Mouse (Mus musculus) spleen, postnatal 4 days (tissue): ENCODE results near the gene Gm28036.
"Not testable (repeated sequence)": the region's sequence is repeated elsewhere in the genome, so short reads cannot be mapped to it uniquely, and the experiment has no call there.

Experiments used
- DNase-seq, 2 experiments: peaks; one replicate each; pipeline ENCODE4 v3.0.0; 2022; ENCODE audit warnings: low spot score in 2 of 2

Gene Gm28036

DNA sequence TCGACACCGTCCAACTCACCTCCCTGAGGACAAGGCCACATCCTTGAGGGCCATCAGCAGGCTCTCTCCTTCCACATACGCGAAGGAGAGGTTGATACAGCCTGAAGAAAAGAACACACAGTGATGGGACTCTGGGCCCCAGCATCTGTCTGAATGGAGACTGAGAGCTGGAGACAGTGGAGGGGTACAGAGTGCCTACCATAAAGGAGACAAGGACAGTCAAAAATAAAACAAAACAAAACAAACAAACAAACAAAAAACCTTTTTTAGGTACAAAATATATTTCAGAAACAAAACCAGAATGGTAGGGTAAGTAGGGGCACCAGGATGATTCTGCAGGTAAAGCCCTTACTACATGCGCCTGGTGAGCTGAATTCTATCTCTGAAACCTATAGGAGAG lies at the start of gene Gm28036:
Gene Gm28036 (minus strand): TSS at position 101 of the 400 bp plus-strand sequence.
- DNase-seq = no peak

- DNase-seq = no peak
These were observed 39.7 kb upstream of the Gm28036 start for GRCm38 (mm10) chr2:156166557-156166956.

- no peak for DNase-seq
These were observed 38.6 kb upstream of the Gm28036 start for GRCm38 (mm10) chr2:156165478-156165877.

- DNase-seq = no peak
These were observed 24.6 kb upstream of the Gm28036 start for GRCm38 (mm10) chr2:156151538-156151937.

GRCm38 (mm10) chr2:156147316-156147915 lies 20.5 kb upstream of the Gm28036 start:
- DNase-seq = no peak

DNA sequence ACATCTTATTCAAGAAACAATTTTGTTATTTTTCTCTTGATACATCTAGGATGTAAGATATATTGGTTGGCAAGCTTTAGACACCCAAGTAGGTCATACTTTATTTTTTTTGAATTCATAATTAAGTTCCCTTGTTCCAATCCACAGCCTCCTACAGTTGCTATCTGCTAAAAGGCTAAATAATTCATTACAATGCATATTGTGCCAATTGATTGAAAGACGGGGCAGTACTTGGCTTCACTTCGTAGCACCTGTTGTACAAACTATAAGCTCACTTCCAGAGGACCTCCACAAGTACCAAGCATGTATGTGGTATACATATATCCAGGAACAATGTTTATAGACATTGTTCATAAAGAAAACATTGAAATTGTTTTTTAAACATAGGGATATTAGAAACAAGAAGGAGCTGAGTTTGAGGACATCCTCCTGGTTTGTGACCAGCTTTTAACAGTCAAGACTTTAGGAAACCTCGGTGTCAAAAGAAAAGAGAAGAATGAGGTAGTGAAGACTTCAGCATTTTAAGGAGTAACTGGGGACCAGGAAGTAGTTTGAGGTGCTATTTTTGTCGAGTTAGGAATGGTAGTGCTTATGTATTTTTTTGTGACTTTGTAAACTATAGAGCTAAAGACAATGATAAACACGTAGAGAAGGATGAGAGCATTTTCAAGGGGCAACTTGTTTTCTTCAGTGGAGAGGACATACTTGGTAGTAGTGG lies 19.5 kb upstream of the Gm28036 start:
- DNase-seq = no peak

DNA sequence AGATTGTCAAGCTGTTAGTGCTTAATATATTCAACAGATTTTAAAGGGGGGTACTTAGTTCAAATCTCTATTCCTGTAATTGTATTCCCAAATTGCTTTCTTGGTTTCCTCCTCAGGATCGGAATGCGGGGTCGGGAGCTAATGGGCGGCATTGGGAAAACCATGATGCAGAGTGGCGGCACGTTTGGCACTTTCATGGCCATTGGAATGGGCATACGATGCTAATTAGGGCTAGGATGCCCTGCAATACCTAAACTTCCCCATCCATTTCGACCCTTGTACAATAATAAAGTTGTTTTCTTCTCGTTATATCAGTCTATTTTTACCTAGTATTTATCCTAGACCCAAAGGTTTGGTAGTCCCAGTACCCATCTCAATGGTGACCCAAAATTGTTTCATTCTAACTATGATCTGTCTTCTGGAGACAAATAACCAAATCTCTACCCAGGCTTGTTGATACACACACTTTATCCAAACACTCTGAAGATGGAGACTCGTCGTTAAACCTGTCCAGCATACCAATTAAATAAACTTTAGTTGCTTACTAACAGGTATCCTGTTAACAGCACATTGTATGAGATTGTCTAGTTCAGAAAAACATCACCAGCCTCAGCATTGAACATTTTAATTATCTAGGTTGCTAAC lies 18.7 kb upstream of the Gm28036 start:
- no peak for DNase-seq

- DNase-seq = peak; percentile 89 to 93
These were observed 17.2 kb upstream of the Gm28036 start, which contains the start of the genes Romo1 and Nfs1 for GRCm38 (mm10) chr2:156143953-156144724. Romo1 (plus strand) TSS chr2:156144039. Nfs1 (minus strand) TSS chr2:156144186.

DNA sequence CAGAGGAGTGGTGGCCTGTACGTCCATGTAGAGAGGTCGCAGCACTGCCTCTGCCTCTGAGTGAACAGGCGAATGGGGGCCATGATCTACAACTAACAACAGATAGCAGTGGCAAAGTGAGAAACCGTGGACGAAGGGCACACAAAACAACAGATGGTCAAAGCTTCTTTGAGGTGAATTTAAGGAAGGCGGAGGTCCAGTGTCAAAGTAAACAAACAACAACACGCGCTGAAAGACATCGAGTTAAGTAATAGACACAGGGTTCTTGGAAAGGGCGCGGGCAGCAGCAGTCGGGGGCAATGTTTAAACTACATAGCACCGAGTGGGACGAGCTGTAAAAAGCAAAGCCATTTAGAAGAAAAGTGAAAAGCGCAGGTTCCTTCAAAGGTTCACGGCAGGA lies 16.5 kb upstream of the Gm28036 start:
- no peak for DNase-seq

DNA sequence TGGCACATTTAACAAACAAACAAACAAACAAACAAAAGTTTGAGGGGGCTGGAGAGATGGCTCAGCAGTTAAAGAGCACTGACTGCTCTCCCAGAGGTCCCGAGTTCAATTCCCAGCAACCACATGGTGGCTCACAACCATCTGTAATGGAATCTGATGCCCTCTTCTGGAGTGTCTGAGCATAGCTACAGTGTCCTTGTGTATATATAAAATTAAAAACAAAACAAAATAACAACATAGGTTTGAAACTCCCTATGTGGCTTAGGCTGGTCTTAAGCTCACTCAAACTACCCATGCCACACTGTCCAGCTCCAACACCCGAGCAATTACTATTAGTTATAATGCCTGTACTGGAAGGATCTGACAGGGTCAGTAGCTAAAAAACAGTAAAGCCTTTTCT lies 15.9 kb upstream of the Gm28036 start:
- no peak for DNase-seq

GRCm38 (mm10) chr2:156135695-156136094 lies 8.8 kb upstream of the Gm28036 start:
- no peak for DNase-seq

GRCm38 (mm10) chr2:156134161-156134560 lies 7.3 kb upstream of the Gm28036 start:
- DNase-seq = no peak

DNA sequence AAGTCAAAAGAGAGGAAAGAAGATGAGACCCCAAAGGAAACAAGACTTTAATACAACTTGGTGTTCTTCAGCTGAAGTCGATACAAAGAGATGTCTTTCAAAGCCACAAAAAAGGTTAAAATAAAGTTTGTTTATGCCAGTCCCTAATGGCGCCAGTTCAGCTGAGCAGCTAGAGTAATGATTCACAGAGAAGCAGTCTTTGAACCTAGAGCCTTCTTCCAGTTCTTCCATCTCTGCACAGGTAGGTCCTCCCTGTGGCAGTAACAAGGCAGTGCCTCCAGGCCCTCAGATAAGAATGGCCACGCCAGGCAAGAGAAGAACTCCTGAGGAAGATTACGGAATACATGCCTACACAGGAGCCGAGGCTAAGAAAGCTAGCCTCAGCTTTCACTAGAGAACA lies 3.2 kb downstream of the Gm28036 start:
- no peak for DNase-seq

DNA sequence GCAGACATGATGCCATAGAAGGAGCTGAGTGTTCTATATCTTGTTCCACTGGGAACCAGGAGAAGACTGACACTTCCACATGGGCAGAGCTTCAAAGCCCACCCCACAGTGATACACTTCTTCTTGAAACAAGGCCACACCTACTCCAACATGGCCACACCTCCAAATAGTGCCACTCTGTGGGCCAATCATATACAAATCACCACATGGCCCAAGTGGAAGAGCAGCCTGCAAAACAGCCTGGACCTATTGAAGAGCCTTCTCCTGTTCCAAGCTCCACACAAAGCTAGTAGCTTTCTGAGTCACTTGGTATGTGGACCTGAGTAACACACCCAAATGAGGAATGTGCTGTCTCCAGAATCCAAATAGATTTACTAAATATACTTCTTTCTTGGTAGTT lies 7.3 kb downstream of the Gm28036 start:
- no peak for DNase-seq

- not testable (repeated sequence) for DNase-seq
These were observed 14.8 kb downstream of the Gm28036 start for GRCm38 (mm10) chr2:156112080-156112423.

DNA sequence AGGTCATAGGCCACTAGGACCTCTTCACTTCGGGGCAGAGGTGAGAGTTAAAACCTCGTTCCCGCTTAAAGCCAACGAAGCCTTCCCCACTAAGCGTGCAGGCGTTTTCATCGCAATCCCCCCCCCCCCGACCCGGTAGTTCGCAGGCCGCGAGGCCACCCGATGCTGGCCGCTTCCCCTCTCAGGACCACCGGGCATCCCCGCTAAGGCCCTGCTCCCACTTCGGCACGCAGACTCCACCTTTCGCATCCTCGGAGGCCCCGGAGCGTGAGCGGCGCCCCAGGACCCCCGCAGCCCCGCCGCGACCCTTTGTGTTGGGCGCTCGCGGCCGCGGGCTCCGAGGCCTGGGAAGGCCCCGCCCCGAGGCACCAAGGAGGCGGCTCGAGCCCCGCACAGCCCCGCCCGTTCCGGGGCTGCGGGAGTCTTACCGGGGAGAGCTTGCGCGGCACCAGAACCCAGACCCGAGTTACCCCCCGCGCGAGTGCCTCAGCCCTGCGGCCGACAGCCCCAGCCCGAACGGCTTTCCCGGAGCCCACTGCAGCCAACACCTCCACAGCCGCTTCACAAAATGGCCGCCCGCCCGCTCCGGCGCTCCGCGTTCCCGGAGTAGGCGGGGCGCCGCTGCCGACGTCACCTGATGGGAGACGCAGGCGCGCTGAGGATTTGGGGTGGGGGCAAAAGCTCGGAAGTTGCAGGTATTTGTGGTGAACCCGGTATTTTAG lies 15.4 kb downstream of the Gm28036 start, which contains the start of the genes Cpne1 and Rbm12:
Gene Cpne1 (minus strand): TSS at position 608 of the 722 bp plus-strand sequence.
Gene Rbm12 (minus strand): TSS at position 621 of the 722 bp plus-strand sequence.
- peak; percentile 90 to 95 for DNase-seq

GRCm38 (mm10) chr2:156110627-156111357 lies 16.1 kb downstream of the Gm28036 start:
- DNase-seq = peak in 1 of 2 experiments; percentile 60

DNA sequence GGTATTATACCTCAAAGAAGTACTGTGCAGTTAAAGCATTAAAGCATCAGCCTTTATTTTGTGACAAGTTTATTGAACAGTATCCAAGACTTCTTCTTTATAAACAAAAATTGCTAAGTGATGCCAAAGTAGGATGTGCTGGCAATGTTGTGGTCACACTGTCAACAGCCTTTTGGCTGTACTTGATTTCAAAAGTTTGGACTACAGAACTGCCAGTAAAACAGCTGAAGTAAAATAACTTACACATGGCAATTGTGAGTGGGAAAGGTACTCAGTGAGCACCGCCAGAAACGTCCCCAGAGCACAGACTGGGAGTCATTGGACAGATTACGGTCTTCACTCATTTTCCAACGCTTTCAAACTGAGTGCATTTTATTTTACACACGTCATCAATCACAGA lies 35.0 kb downstream of the Gm28036 start:
- DNase-seq = no peak

DNA sequence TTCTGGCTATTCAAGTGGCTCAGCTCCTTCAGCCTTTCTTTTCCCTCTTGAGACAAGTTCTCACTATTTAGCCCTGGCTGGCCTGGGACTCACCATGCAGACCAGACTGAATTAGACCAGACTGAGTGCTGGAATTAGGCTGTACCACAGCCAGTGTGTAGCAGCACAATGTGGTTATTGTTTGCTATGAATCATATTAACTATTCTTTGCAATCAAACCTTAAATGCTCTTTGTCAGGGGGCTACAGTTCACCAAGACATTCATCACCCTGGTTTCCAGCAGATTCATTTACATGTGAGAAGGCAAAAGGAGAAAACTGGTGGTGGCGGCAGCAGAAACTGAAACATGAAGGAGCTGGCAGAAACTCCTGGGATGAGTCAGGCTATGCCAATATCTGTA lies 37.1 kb downstream of the Gm28036 start:
- DNase-seq = no peak

GRCm38 (mm10) chr2:156087391-156088110 lies 39.3 kb downstream of the Gm28036 start:
- no peak for DNase-seq
